In genomic region chr13:67729441-67729840, GRCm38 (mm10) we compare ENCODE assay signal across 8 mouse cellular contexts. TPM values are rescaled to one million over a fixed set of nuclear protein-coding genes. Genes with fewer than 3 reads are reported as not detected.
DNase-seq lines count a peak whose midpoint lies in the region; ATAC-seq and TF ChIP-seq lines count a peak whose summit lies in the region.
"Not testable (repeated sequence)": the region's sequence is repeated elsewhere in the genome, so short reads cannot be mapped to it uniquely, and the experiment has no call there.

No protein-coding gene starts in this region.

- peak overlapping the region; percentile 61 for H3K4me3 ChIP-seq in hindbrain, postnatal 0 days (ENCODE audit: low read length)
- H3K4me3 ChIP-seq in lung, embryonic 14.5 days (ENCODE audit: low read depth, low read length): peak overlapping the region; percentile 54
- H3K4me3 ChIP-seq in neural tube, embryonic 12.5 days: peak overlapping the region; percentile 53

- not testable (repeated sequence) for H3K36me3 ChIP-seq in hindbrain, postnatal 0 days (ENCODE audit: insufficient read depth, low read length); lung, embryonic 14.5 days (ENCODE audit: insufficient read depth); neural tube, embryonic 12.5 days

- not testable (repeated sequence) for H3K27ac ChIP-seq in hindbrain, postnatal 0 days; lung, embryonic 14.5 days (ENCODE audit: low read depth); neural tube, embryonic 12.5 days

- WGBS in hindbrain, postnatal 0 days: 48% methylated on average over 4 of the region's 4 CpGs
- 31% methylated on average over 4 of the region's 4 CpGs for WGBS in lung, embryonic 14.5 days
- WGBS in neural tube, embryonic 12.5 days: 50% methylated on average over 4 of the region's 4 CpGs

- peak; percentile 62 for DNase-seq in ES-CJ7 (ENCODE audit: low read depth, low spot score)
- peak; percentile 28 to 35 for DNase-seq in cerebellum, postnatal 14 days
- peak; percentile 16 to 17 for DNase-seq in frontal cortex, postnatal 14 days (ENCODE audit: low spot score in 2 of 2)
- peak; percentile 25 for DNase-seq in hindbrain, postnatal 0 days (ENCODE audit: low spot score)
- peak; percentile 19 to 26 for DNase-seq in layer of hippocampus, postnatal 10 days (ENCODE audit: low spot score in 2 of 2)
- DNase-seq in lung, embryonic 14.5 days: peak; percentile 68
- DNase-seq in testis, postnatal 10 days (ENCODE audit: low spot score): peak; percentile 51

- peak; percentile 39; the same call in 1 of the 2 replicates for ATAC-seq in hindbrain, postnatal 0 days
- peak; percentile 86 for ATAC-seq in lung, embryonic 14.5 days (ENCODE audit: insufficient read depth)
- peak; percentile 29; the same call in 1 of the 2 replicates for ATAC-seq in neural tube, embryonic 12.5 days (ENCODE audit: low FRiP score, low read depth)

- peak overlapping the region; percentile 68 for H3K4me2 ChIP-seq in hindbrain, postnatal 0 days (ENCODE audit: low read depth, low read length)
- H3K4me2 ChIP-seq in lung, embryonic 14.5 days: peak overlapping the region; percentile 65
- peak overlapping the region; percentile 71 for H3K4me2 ChIP-seq in neural tube, embryonic 12.5 days (replicated peaks)

- H3K9me3 ChIP-seq in hindbrain, postnatal 0 days (ENCODE audit: low read length); lung, embryonic 14.5 days (ENCODE audit: low read depth, low read length); neural tube, embryonic 12.5 days: not testable (repeated sequence)

- peak; percentile 46 for TF ChIP-seq CTCF in hindbrain, postnatal 0 days (IDR thresholded peaks at IDR 0.05; ENCODE audit: low read depth)
- peak; percentile 64 for TF ChIP-seq CTCF in lung, embryonic 14.5 days (IDR thresholded peaks at IDR 0.05; ENCODE audit: low read depth)

- peak overlapping the region; percentile 61; the same call in 1 of the 2 replicates for H3K9ac ChIP-seq in hindbrain, postnatal 0 days (replicated peaks; ENCODE audit: low read length)
- peak overlapping the region; percentile 65 for H3K9ac ChIP-seq in lung, embryonic 14.5 days
- H3K9ac ChIP-seq in neural tube, embryonic 12.5 days: not testable (repeated sequence)

- not testable (repeated sequence) for H3K27me3 ChIP-seq in hindbrain, postnatal 0 days (ENCODE audit: insufficient read depth, low read length); lung, embryonic 14.5 days (ENCODE audit: insufficient read depth, low read length); neural tube, embryonic 12.5 days (replicated peaks)

- H3K4me1 ChIP-seq in hindbrain, postnatal 0 days (ENCODE audit: insufficient read depth, low read length); lung, embryonic 14.5 days (ENCODE audit: insufficient read depth); neural tube, embryonic 12.5 days: not testable (repeated sequence)

RNA-seq across cellular contexts. Expression of gene Zfp65, which starts 0.5 kb away (rescaled TPM):
- 8.5 and 10.0 TPM in 2 replicates for total RNA-seq in hindbrain, postnatal 0 days (2014; rRNA removed)
- polyA plus RNA-seq in hindbrain, postnatal 0 days (2015; fragmentation: Nextera tagmentation; extraction: Ambion mirVana): 4.2 and 5.1 TPM in 2 replicates
- total RNA-seq in layer of hippocampus, postnatal 10 days (2021): 10 to 100 TPM; 14.8 to 16.1 TPM
- polyA plus RNA-seq in lung, embryonic 14.5 days (2014; fragmentation: Nextera tagmentation; extraction: Ambion mirVana): 2.7 and 3.2 TPM in 2 replicates
- polyA plus RNA-seq in neural tube, embryonic 12.5 days (2016; fragmentation: Nextera tagmentation; extraction: Ambion mirVana): 8.1 and 8.7 TPM in 2 replicates

RNA-seq across cellular contexts. Expression of gene Zfp85, which starts 25.6 kb away (rescaled TPM):
- 4.4 and 8.9 TPM in 2 replicates for total RNA-seq in hindbrain, postnatal 0 days (2014; rRNA removed)
- polyA plus RNA-seq in hindbrain, postnatal 0 days (2015; fragmentation: Nextera tagmentation; extraction: Ambion mirVana): 2.9 and 4.6 TPM in 2 replicates
- 1 to 10 TPM; 5.5 to 6.9 TPM for total RNA-seq in layer of hippocampus, postnatal 10 days (2021)
- polyA plus RNA-seq in lung, embryonic 14.5 days (2014; fragmentation: Nextera tagmentation; extraction: Ambion mirVana): 5.6 and 6.4 TPM in 2 replicates
- 6.0 and 6.9 TPM in 2 replicates for polyA plus RNA-seq in neural tube, embryonic 12.5 days (2016; fragmentation: Nextera tagmentation; extraction: Ambion mirVana)

RNA-seq across cellular contexts. Expression of gene Zfp738, which starts 42.6 kb away (rescaled TPM):
- 8.2 and 18.6 TPM in 2 replicates for total RNA-seq in hindbrain, postnatal 0 days (2014; rRNA removed)
- 9.7 and 10.3 TPM in 2 replicates for polyA plus RNA-seq in hindbrain, postnatal 0 days (2015; fragmentation: Nextera tagmentation; extraction: Ambion mirVana)
- 10 to 100 TPM; 21.4 to 22.8 TPM for total RNA-seq in layer of hippocampus, postnatal 10 days (2021)
- 9.9 and 11.0 TPM in 2 replicates for polyA plus RNA-seq in lung, embryonic 14.5 days (2014; fragmentation: Nextera tagmentation; extraction: Ambion mirVana)
- polyA plus RNA-seq in neural tube, embryonic 12.5 days (2016; fragmentation: Nextera tagmentation; extraction: Ambion mirVana): 16.2 and 17.1 TPM in 2 replicates

RNA-seq across cellular contexts. Expression of gene Zfp493, which starts 50.1 kb away (rescaled TPM):
- total RNA-seq in hindbrain, postnatal 0 days (2014; rRNA removed): 1.1 and 2.6 TPM in 2 replicates
- polyA plus RNA-seq in hindbrain, postnatal 0 days (2015; fragmentation: Nextera tagmentation; extraction: Ambion mirVana): 1.1 and 1.9 TPM in 2 replicates
- total RNA-seq in layer of hippocampus, postnatal 10 days (2021): 1 to 10 TPM; 3.0 to 3.6 TPM
- 3.1 and 4.4 TPM in 2 replicates for polyA plus RNA-seq in lung, embryonic 14.5 days (2014; fragmentation: Nextera tagmentation; extraction: Ambion mirVana)
- 1.8 and 2.9 TPM in 2 replicates for polyA plus RNA-seq in neural tube, embryonic 12.5 days (2016; fragmentation: Nextera tagmentation; extraction: Ambion mirVana)

Comparison
In these comparisons a context has a peak if more than half of its experiments do, and no peak if none do; other contexts are left out.
1. DNase-seq: peak in every context shown above with its lines; median percentile 68 in lung, embryonic 14.5 days; 62 in ES-CJ7; 51 in testis, postnatal 10 days; 32 in cerebellum, postnatal 14 days; 25 in hindbrain, postnatal 0 days; 22 in layer of hippocampus, postnatal 10 days; 16 in frontal cortex, postnatal 14 days.
2. ATAC-seq: peak in every context shown above with its lines; median percentile 86 in lung, embryonic 14.5 days; 39 in hindbrain, postnatal 0 days; 29 in neural tube, embryonic 12.5 days.